Mouse (Mus musculus): ENCODE results near the gene Dhrs13. TPM values are rescaled to one million over a fixed set of nuclear protein-coding genes. Genes with fewer than 3 reads are reported as not detected.

Gene Dhrs13
- 1 to 10 TPM; 4.6 to 5.7 TPM for total RNA-seq (2021)
- long read RNA-seq, experiment 1, transcript Dhrs13-201 (5 exons, 1,779 nt) = major isoform, 5 of 5 reads
- long read RNA-seq, experiment 1, partial matches to known transcripts = 0 of 5 reads
- long read RNA-seq, experiment 1, other reads (novel, unspliced or antisense) = 0 of 5 reads
- long read RNA-seq, experiment 2, partial matches to known transcripts = 0 of 2 reads
- long read RNA-seq, experiment 2, other reads (novel, unspliced or antisense) = 0 of 2 reads

- TF ChIP-seq CTCF (conservative IDR thresholded peaks at IDR 0.05) = peak; percentile 85
- H3K4me3 ChIP-seq = peak within 1 kb of the TSS; percentile 64
- peak within 1 kb of the TSS; percentile 77 for H3K27ac ChIP-seq
- DNase-seq (ENCODE audit: low spot score in 2 of 2) = peak; percentile 81 to 83
Observed at GRCm38 (mm10) chr11:78031947-78032808, at the start of gene Dhrs13. Gene Dhrs13, plus strand, starts transcription at chr11:78032280.

GRCm38 (mm10) chr11:77982441-77982905 lies 49.6 kb upstream of the Dhrs13 start, which contains the start of gene Phf12:
Gene Phf12, plus strand, starts transcription at chr11:77982754.
- peak; percentile 99 to 100 for DNase-seq (ENCODE audit: low spot score in 2 of 2)
- TF ChIP-seq CTCF (conservative IDR thresholded peaks at IDR 0.05) = no peak
- Histone ChIP-seq H3K4me3 (peak within 1 kb of the TSS; percentile 76), H3K27ac (peak within 1 kb of the TSS; percentile 97)

DNA sequence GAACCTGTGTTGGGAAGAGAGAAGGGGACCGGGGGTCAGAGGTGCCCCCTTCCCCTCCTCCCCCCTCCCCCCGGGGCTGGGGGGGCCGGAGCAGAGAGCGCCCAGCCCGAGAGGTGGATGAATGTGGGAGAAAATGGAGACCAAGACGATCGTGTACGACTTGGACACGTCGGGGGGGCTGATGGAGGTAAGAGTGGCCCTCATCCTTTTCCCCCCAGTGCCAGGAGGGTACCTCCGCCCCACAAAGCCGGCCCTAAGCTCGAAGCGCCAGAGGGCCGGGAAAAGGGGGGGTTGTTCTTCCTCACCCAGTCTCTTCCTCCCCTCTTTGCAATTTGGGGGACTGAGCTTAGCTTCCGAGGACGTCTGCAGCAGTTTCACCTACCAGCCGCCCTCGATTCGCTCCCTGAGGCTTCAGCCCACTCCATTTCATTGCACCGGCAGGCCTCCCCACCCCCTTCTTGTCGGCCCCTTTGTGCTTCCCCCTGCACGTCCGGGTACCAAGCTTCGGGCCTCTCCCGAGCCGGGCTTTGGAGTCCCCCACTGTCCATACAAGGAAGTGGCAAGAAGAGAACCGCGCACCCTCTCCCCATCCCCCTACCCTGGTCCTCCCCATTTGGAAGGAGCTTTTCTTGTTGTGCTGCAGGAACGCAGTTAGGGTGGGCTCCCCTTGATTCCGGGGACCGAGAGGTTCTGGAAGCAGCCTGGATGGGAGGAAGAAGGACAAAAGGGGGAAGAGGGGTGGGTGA lies 48.7 kb upstream of the Dhrs13 start:
- TF ChIP-seq CTCF (conservative IDR thresholded peaks at IDR 0.05) = peak; percentile 20; the same call in 1 of the 2 replicates
- peak; percentile 63 to 64 for DNase-seq (ENCODE audit: low spot score in 2 of 2)
- Histone ChIP-seq H3K27ac (peak overlapping the region; percentile 91), H3K4me3 (peak overlapping the region; percentile 76)

- Histone ChIP-seq H3K4me3 (peak overlapping the region; percentile 76), H3K27ac (peak overlapping the region; percentile 91)
- peak; percentile 21; the same call in 1 of the 2 replicates for TF ChIP-seq CTCF (conservative IDR thresholded peaks at IDR 0.05)
- DNase-seq (ENCODE audit: low spot score in 2 of 2) = peak; percentile 46 to 66
Observed at GRCm38 (mm10) chr11:77983937-77984835, 47.9 kb upstream of the Dhrs13 start.

GRCm38 (mm10) chr11:77984836-77985231 lies 47.2 kb upstream of the Dhrs13 start:
- no peak for TF ChIP-seq CTCF (conservative IDR thresholded peaks at IDR 0.05)
- peak overlapping the region; percentile 91 for H3K27ac ChIP-seq
- DNase-seq (ENCODE audit: low spot score in 2 of 2) = peak; percentile 37 to 51
- H3K4me3 ChIP-seq = peak overlapping the region; percentile 76

DNA sequence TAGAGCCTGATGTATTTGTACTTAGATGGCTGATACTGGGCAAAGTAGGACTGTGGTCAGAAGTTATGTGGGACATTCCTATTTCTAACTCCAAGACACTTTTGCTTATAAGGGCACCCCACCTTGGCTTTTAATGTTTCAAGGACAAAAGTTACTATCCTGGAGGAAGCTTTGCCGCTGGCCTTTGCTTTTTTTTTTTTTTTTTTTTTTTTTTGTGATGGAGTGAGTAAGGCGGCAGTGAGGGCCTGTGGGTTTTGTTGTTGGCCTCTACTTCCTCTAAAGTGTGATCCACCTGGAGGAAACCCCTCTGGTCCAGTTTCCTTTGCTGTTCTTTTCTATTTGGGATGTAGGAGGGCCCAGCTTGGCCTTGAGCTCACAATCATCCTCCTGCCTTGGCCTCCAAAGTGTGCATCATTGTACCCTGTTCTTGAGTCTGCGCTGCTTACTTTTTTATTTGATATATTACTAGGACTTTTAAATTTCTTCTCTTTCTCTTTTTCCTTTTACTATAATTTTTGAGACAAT lies 46.5 kb upstream of the Dhrs13 start:
- no peak for TF ChIP-seq CTCF (conservative IDR thresholded peaks at IDR 0.05)
- H3K27ac ChIP-seq = peak overlapping the region; percentile 91; the same call in 1 of the 2 replicates
- peak overlapping the region; percentile 76 for H3K4me3 ChIP-seq
- no peak for DNase-seq (ENCODE audit: low spot score in 2 of 2)

DNA sequence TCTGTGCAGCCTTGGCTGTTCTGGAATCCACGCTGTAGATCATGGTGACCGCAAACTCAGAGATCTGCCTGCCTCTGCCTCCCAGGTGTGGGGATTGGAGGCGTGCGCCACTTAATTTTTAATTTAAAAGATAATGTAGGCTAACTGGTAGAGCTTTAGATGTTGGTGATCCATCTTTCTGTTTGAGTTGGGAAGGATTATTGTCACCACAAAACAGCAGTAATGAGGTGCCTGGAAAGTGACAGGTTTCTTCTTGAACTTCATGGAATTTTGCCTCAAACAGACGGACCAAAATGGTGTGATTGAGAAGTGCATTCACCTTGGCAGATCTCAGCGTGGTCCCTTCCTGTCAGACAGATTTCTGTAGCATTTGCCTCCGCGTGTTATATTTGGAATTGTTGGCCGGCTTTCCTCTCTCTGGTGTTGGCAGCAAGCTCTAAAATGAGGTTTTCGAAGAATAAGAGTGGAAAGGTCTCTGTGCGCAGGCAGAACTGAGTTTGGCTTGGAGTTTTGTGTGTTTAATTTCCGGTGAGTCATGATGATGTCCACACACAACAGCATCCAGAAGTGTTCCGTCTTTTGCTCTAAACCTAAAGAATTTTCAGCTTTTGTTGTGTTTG lies 42.9 kb upstream of the Dhrs13 start:
- DNase-seq (ENCODE audit: low spot score in 2 of 2) = peak in 1 of 2 experiments; percentile 31

GRCm38 (mm10) chr11:77995556-77995955 lies 36.5 kb upstream of the Dhrs13 start:
- H3K4me3 ChIP-seq = no peak overlapping the region
- no peak for TF ChIP-seq CTCF (conservative IDR thresholded peaks at IDR 0.05)

More for the DNA sequence above, 42.9 kb upstream of the Dhrs13 start:
- Histone ChIP-seq H3K27ac (no peak overlapping the region), H3K4me3 (no peak overlapping the region)
- TF ChIP-seq CTCF (conservative IDR thresholded peaks at IDR 0.05) = no peak

DNA sequence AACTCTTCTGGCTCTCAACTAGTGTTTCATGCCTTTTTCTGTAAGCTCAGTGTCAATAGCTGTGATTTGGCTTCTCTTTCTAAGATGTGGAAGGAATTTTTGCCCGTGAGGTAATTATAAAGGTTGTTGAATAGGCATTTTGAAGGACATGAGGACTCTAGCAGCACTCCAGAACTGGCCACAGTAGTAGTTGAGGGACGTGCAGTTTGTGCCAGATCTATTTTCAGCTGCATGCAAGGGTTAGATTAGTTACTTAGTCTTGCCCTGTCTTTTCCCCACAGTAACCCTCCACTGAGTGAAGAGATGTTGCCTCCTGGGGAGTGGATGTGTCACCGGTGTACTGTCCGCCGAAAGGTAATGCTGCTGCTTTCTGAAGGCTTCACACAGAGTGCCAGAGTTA lies 25.6 kb upstream of the Dhrs13 start:
- Histone ChIP-seq H3K27ac (no peak overlapping the region), H3K4me3 (no peak overlapping the region)
- DNase-seq (ENCODE audit: low spot score in 2 of 2) = no peak
- TF ChIP-seq CTCF (conservative IDR thresholded peaks at IDR 0.05) = no peak

More at GRCm38 (mm10) chr11:77995556-77995955, 36.5 kb upstream of the Dhrs13 start:
- no peak overlapping the region for H3K27ac ChIP-seq
- DNase-seq (ENCODE audit: low spot score in 2 of 2) = no peak

GRCm38 (mm10) chr11:78019676-78020075 lies 12.4 kb upstream of the Dhrs13 start:
- no peak overlapping the region for H3K27ac ChIP-seq
- DNase-seq (ENCODE audit: low spot score in 2 of 2) = peak; percentile 65 to 75
- no peak overlapping the region for H3K4me3 ChIP-seq
- peak; percentile 94 for TF ChIP-seq CTCF (conservative IDR thresholded peaks at IDR 0.05)

DNA sequence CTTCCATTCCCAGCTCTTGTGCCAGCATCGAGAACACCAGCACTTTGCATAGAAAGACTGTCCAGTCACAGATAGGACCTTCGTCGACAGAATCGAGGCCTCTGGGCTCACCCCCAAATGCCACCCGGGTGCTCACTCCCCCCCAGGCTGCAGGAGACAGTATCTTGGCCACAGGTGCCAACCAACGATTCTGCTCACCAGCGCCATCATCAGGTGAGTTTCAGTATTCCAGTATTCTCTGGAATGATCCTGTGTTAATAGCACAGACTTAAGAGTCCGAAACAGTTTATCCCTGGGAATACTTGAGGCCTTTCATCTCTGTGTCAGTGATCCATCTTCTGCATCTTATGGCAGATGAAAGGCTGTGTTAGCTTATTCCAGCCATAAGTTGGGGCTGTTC lies 8.5 kb upstream of the Dhrs13 start:
- DNase-seq (ENCODE audit: low spot score in 2 of 2) = no peak
- Histone ChIP-seq H3K27ac (no peak overlapping the region), H3K4me3 (no peak overlapping the region)
- TF ChIP-seq CTCF (conservative IDR thresholded peaks at IDR 0.05) = peak; percentile 70
